Mouse (Mus musculus) CH12.LX (cell line): ENCODE data around the gene Tnpo1.

Source experiments
- CTCF ChIP-seq, 2 experiments: IDR thresholded peaks in 1 of 2; conservative IDR thresholded peaks in 1 of 2; 2 replicates each; pipeline ENCODE4 v1.5.1; 2011 to 2012; ENCODE audit warnings: low read depth in 2 of 2, low read length in 2 of 2, improper control_type of control experiment in 1 of 2, inconsistent platforms in 1 of 2, mild to moderate bottlenecking in 1 of 2, moderate library complexity in 1 of 2
- EP300 ChIP-seq: IDR thresholded peaks from 2 replicates; pipeline ENCODE4 v1.6.1; 2011; ENCODE audit warnings: low read length, improper control_type of control experiment
- JUN ChIP-seq: IDR thresholded peaks from 2 replicates; pipeline ENCODE4 v1.6.1; 2011; ENCODE audit warnings: low read depth, mild to moderate bottlenecking, low read length, improper control_type of control experiment, moderate library complexity; ENCODE audit not compliant: insufficient read depth
- JUND ChIP-seq: conservative IDR thresholded peaks from 2 replicates; pipeline ENCODE4 v1.6.1; 2011; ENCODE audit warnings: low read depth, low read length, improper control_type of control experiment
- MAX ChIP-seq: IDR thresholded peaks from 2 replicates; pipeline ENCODE4 v1.6.1; 2011; ENCODE audit warnings: low read length, improper control_type of control experiment
- MEF2A ChIP-seq: IDR thresholded peaks from 2 replicates; pipeline ENCODE4 v1.6.1; 2014; ENCODE audit warnings: low read depth, mild to moderate bottlenecking, inconsistent platforms, low read length, improper control_type of control experiment, borderline replicate concordance
- MYC ChIP-seq: IDR thresholded peaks from 2 replicates; pipeline ENCODE4 v1.6.1; 2011; ENCODE audit warnings: low read depth, mild to moderate bottlenecking, improper control_type of control experiment, low read length
- NELFE ChIP-seq: IDR thresholded peaks from 2 replicates; pipeline ENCODE4 v1.6.1; 2011; ENCODE audit warnings: low read depth, low read length, improper control_type of control experiment
- NRF1 ChIP-seq: IDR thresholded peaks from 2 replicates; pipeline ENCODE4 v1.6.1; 2014; ENCODE audit warnings: low read depth, mild to moderate bottlenecking, inconsistent platforms, low read length, improper control_type of control experiment, moderate library complexity
- POLR2A ChIP-seq: IDR thresholded peaks from 2 replicates; pipeline ENCODE4 v1.6.1; 2011; ENCODE audit warnings: low read depth, mild to moderate bottlenecking, improper control_type of control experiment, low read length
- POLR2AphosphoS2 ChIP-seq: IDR thresholded peaks from 2 replicates; pipeline ENCODE4 v1.6.1; 2011; ENCODE audit warnings: low read depth, low read length, improper control_type of control experiment
- SMC3 ChIP-seq: IDR thresholded peaks from 2 replicates; pipeline ENCODE4 v1.6.1; 2011; ENCODE audit warnings: low read depth, low read length, improper control_type of control experiment
- USF2 ChIP-seq: conservative IDR thresholded peaks from 2 replicates; pipeline ENCODE4 v1.6.1; 2011; ENCODE audit warnings: low read depth, low read length, improper control_type of control experiment
- ZKSCAN1 ChIP-seq: IDR thresholded peaks from 2 replicates; pipeline ENCODE4 v1.6.1; 2012; ENCODE audit warnings: low read depth, inconsistent platforms, low read length, improper control_type of control experiment, borderline replicate concordance

GRCm38 (mm10) chr13:98813596-98814274 is 112.4 kb downstream of the Tnpo1 start:
- TF ChIP-seq POLR2AphosphoS2 = no peak
- no peak for TF ChIP-seq CTCF (conservative IDR thresholded peaks at IDR 0.05 in 1 of 2, IDR thresholded peaks at IDR 0.05 in 1 of 2; ENCODE audit: low read depth in 2 of 2, low read length in 2 of 2)
- no peak for TF ChIP-seq JUN
- TF ChIP-seq POLR2A = no peak
- no peak for TF ChIP-seq NELFE
- TF ChIP-seq MEF2A = no peak
- no peak for TF ChIP-seq NRF1
- no peak for TF ChIP-seq JUND
- TF ChIP-seq MAX = peak; percentile 91
- TF ChIP-seq EP300 = no peak
- no peak for TF ChIP-seq ZKSCAN1
- peak; percentile 69; the same call in 1 of the 2 replicates for TF ChIP-seq MYC
- TF ChIP-seq USF2 = 0 out of 2 replicates have a peak, but pooled peaks have one; percentile 37
- TF ChIP-seq SMC3 = no peak
